Mouse (Mus musculus) c-Kit-positive CD71-positive TER-119-negative erythroid progenitor cells, embryonic 14.5 days (primary cell): ENCODE measurements around the gene Tmem242.
A peak's percentile ranks its signal among the peaks of the same experiment; 100 is the strongest.
"Not testable (repeated sequence)": the region's sequence is repeated elsewhere in the genome, so short reads cannot be mapped to it uniquely, and the experiment has no call there.

Experiments
- DNase-seq: peaks from one replicate; pipeline ENCODE4 v3.0.0-alpha.2; 2013; ENCODE audit warnings: low read depth

The Tmem242 gene

GRCm38 (mm10) chr17:5440159-5440971 is at the start of gene Tmem242:
Tmem242 (minus strand) TSS chr17:5440259.
- peak; percentile 90 for DNase-seq

- DNase-seq = no peak
Observed at GRCm38 (mm10) chr17:5488156-5488555, 48.1 kb upstream of the Tmem242 start.

- no peak for DNase-seq
Observed at GRCm38 (mm10) chr17:5484663-5485062, 44.6 kb upstream of the Tmem242 start.

- no peak for DNase-seq
Observed at GRCm38 (mm10) chr17:5483456-5483855, 43.4 kb upstream of the Tmem242 start.

- no peak for DNase-seq
Observed at GRCm38 (mm10) chr17:5475960-5476725, 36.1 kb upstream of the Tmem242 start.

- DNase-seq = no peak
Observed at GRCm38 (mm10) chr17:5472268-5472667, 32.2 kb upstream of the Tmem242 start.

GRCm38 (mm10) chr17:5467177-5467576 is 27.1 kb upstream of the Tmem242 start:
- no peak for DNase-seq

GRCm38 (mm10) chr17:5466736-5467135 is 26.7 kb upstream of the Tmem242 start:
- DNase-seq = no peak

GRCm38 (mm10) chr17:5463912-5464311 is 23.9 kb upstream of the Tmem242 start:
- DNase-seq = no peak

GRCm38 (mm10) chr17:5453657-5454056 is 13.6 kb upstream of the Tmem242 start:
- no peak for DNase-seq

GRCm38 (mm10) chr17:5443751-5444150 is 3.7 kb upstream of the Tmem242 start:
- DNase-seq = no peak

- no peak for DNase-seq
Observed at GRCm38 (mm10) chr17:5443260-5443659, 3.2 kb upstream of the Tmem242 start.

GRCm38 (mm10) chr17:5442403-5442802 is 2.3 kb upstream of the Tmem242 start:
- not testable (repeated sequence) for DNase-seq

GRCm38 (mm10) chr17:5439831-5440158 is 264 bp downstream of the Tmem242 start:
- DNase-seq = no peak

- no peak for DNase-seq
Observed at GRCm38 (mm10) chr17:5429772-5430133, 10.3 kb downstream of the Tmem242 start.

GRCm38 (mm10) chr17:5429090-5429771 is 10.8 kb downstream of the Tmem242 start:
- DNase-seq = peak; percentile 95

- DNase-seq = no peak
Observed at GRCm38 (mm10) chr17:5425204-5425603, 14.9 kb downstream of the Tmem242 start.

GRCm38 (mm10) chr17:5424156-5424555 is 15.9 kb downstream of the Tmem242 start:
- DNase-seq = no peak

- DNase-seq = no peak
Observed at GRCm38 (mm10) chr17:5421835-5422234, 18.2 kb downstream of the Tmem242 start.

- no peak for DNase-seq
Observed at GRCm38 (mm10) chr17:5419771-5420518, 20.1 kb downstream of the Tmem242 start.

GRCm38 (mm10) chr17:5419056-5419455 is 21.0 kb downstream of the Tmem242 start:
- no peak for DNase-seq

- DNase-seq = no peak
Observed at GRCm38 (mm10) chr17:5418545-5418944, 21.5 kb downstream of the Tmem242 start, which contains the start of gene Ldhal6b. Ldhal6b (minus strand) TSS chr17:5418767.
